Mouse (Mus musculus): ENCODE measurements around the gene Celsr3.
A peak's percentile ranks its signal among the peaks of the same experiment; 100 is the strongest.

Gene Celsr3

GRCm38 (mm10) chr9:108854241-108854696 is 28.1 kb downstream of the Celsr3 start:
- DNase-seq (ENCODE audit: low read depth, low spot score) = peak; percentile 66

DNA sequence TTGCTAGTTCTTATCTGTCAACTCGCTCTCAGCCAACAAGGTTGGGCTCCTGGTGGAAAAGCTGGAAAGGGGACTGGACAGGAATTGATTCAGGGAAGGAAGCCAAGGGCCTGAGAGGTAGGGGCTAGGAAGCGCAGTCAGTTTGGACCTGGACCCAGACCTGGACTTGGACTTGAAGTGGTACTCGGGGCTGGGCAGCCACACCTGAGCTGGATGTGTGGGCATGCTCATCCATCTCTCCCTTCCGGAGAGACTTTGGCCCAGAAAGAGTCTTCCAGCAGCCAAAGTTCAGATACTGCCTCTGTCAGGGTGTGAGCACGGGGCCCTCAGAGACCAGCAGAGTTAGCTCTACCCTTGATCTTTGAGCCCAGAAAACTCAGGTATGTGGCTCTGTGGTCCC is 29.2 kb downstream of the Celsr3 start:
- DNase-seq (ENCODE audit: low read depth, low spot score) = no peak

- no peak for DNase-seq (ENCODE audit: low read depth, low spot score)
These were observed 32.8 kb downstream of the Celsr3 start for GRCm38 (mm10) chr9:108858792-108859527.

Measured in brain, embryonic 18.5 days (tissue).